ENCODE assay signal across 24 mouse cellular contexts in the genomic region with DNA sequence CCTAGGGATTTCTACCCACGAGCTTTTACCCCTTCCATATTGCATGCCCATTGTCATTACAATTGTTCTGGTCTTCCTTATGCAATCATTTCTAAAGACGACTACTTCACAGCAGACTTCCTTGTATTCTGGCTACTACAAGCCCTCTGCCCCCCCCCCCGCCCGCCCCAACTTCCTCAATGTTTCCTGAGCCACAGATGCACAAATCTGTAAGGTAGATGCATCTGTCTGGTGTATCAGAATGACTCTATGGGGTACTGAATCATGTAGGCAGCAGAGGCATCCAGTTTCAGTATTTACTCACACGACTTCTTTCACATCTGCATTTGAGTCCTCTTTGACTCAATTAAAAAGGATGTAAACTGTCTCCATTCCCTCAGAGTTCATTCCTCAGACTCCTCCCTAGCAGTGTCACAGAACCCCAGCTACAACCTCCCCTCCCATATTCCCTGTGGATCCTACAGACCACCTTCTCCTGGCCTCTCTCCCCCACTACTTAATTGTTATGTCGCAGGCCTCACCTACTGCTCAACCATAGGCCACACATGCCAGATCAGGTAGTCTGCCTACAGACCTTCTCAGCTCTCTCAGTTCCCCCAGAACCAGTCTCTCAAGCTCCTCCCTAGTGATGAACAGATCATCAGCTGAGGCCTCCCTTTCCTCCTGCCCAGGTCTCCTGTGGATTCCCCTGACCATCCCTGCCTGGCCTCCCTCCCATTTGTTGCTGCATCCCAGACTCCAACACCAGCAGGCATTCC. TPM values are rescaled to one million over a fixed set of nuclear protein-coding genes. Genes with fewer than 3 reads are reported as not detected.
DNase-seq lines count a peak whose midpoint lies in the region; ATAC-seq lines count a peak whose summit lies in the region.
"Had no signal": no experiment of that assay in that cellular context is flagged by ENCODE, and none has a peak within 500 bp of the region (broad histone marks: within the 10 kb centered on the region; RNA-seq: fewer than 3 reads in every experiment).

No protein-coding gene starts in this region.

- no peak for ATAC-seq in liver, embryonic 11.5 days (replicated peaks; ENCODE audit: low FRiP score)
- no peak for ATAC-seq in liver, embryonic 12.5 days
- peak; percentile 49 to 72; a peak in 3 of 4 replicates for ATAC-seq in hematopoietic stem cell, adult 5-6 weeks (replicated peaks in 1 of 2; ENCODE audit: insufficient read depth in 1 of 2, low FRiP score in 2 of 2, low TSS enrichment in 1 of 2, low read depth in 1 of 2, poor library complexity in 2 of 2, severe bottlenecking in 2 of 2)
- peak; percentile 66 for ATAC-seq in neutrophil, adult 5-6 weeks (ENCODE audit: extremely low read depth, insufficient number of reproducible peaks, low FRiP score, poor library complexity, severe bottlenecking)
- no peak for ATAC-seq in midbrain, embryonic 15.5 days (replicated peaks)
- ATAC-seq in intestine, embryonic 16.5 days = no peak
- ATAC-seq: forebrain, embryonic 14.5 days had no signal

- no peak overlapping the region for H3K4me3 ChIP-seq in liver, embryonic 11.5 days (ENCODE audit: low read depth, low read length)
- no peak overlapping the region for H3K4me3 ChIP-seq in liver, embryonic 12.5 days
- H3K4me3 ChIP-seq in midbrain, embryonic 15.5 days = no peak overlapping the region
- no peak overlapping the region for H3K4me3 ChIP-seq in intestine, embryonic 16.5 days (ENCODE audit: low read length)
- H3K4me3 ChIP-seq: embryonic facial prominence, embryonic 15.5 days; erythroblast, embryonic 14.5 days; forebrain, embryonic 10.5 days; gastrocnemius, adult 2 months; heart, embryonic 10.5 days; hindbrain, embryonic 10.5 days had no signal

- no peaks in the 10 kb centered on the region for H3K4me1 ChIP-seq in liver, embryonic 11.5 days (replicated peaks; ENCODE audit: control insufficient read depth, insufficient read depth, low read length)
- no peaks in the 10 kb centered on the region for H3K4me1 ChIP-seq in liver, embryonic 12.5 days
- no peaks in the 10 kb centered on the region for H3K4me1 ChIP-seq in midbrain, embryonic 15.5 days
- no peaks in the 10 kb centered on the region for H3K4me1 ChIP-seq in intestine, embryonic 16.5 days (ENCODE audit: control insufficient read depth, insufficient read depth, low read length)
- H3K4me1 ChIP-seq: embryonic facial prominence, embryonic 15.5 days; forebrain, embryonic 10.5 days; heart, embryonic 10.5 days; hindbrain, embryonic 10.5 days had no signal

- 61% methylated on average over 6 of the region's 6 CpGs for WGBS in liver, embryonic 11.5 days
- 40% methylated on average over 6 of the region's 6 CpGs for WGBS in liver, embryonic 12.5 days (ENCODE audit: insufficient replicate concordance)
- WGBS in midbrain, embryonic 15.5 days = 76% methylated on average over 6 of the region's 6 CpGs
- 75% methylated on average over 6 of the region's 6 CpGs for WGBS in intestine, embryonic 16.5 days

- no peak overlapping the region for H3K9ac ChIP-seq in liver, embryonic 11.5 days (ENCODE audit: low read depth, low read length)
- H3K9ac ChIP-seq in liver, embryonic 12.5 days = no peak overlapping the region
- no peak overlapping the region for H3K9ac ChIP-seq in midbrain, embryonic 15.5 days
- H3K9ac ChIP-seq in intestine, embryonic 16.5 days (ENCODE audit: low read depth, low read length) = no peak overlapping the region
- H3K9ac ChIP-seq: embryonic facial prominence, embryonic 15.5 days; hindbrain, embryonic 14.5 days had no signal

- no peak overlapping the region for H3K27ac ChIP-seq in liver, embryonic 11.5 days (ENCODE audit: low read depth, low read length)
- no peak overlapping the region for H3K27ac ChIP-seq in liver, embryonic 12.5 days
- no peak overlapping the region for H3K27ac ChIP-seq in midbrain, embryonic 15.5 days
- no peak overlapping the region for H3K27ac ChIP-seq in intestine, embryonic 16.5 days (ENCODE audit: low read length)
- H3K27ac ChIP-seq: embryonic facial prominence, embryonic 15.5 days; forebrain, embryonic 10.5 days; gastrocnemius, adult 2 months; heart, embryonic 10.5 days; hindbrain, embryonic 10.5 days; hindbrain, embryonic 14.5 days had no signal

- no peak overlapping the region for H3K4me2 ChIP-seq in liver, embryonic 11.5 days
- no peak overlapping the region for H3K4me2 ChIP-seq in liver, embryonic 12.5 days
- H3K4me2 ChIP-seq in midbrain, embryonic 15.5 days = no peak overlapping the region
- H3K4me2 ChIP-seq in intestine, embryonic 16.5 days (ENCODE audit: low read depth, low read length) = no peak overlapping the region
- H3K4me2 ChIP-seq: embryonic facial prominence, embryonic 15.5 days; hindbrain, embryonic 14.5 days had no signal

- no peaks in the 10 kb centered on the region for H3K9me3 ChIP-seq in liver, embryonic 11.5 days (ENCODE audit: control insufficient read depth, low read length)
- no peaks in the 10 kb centered on the region for H3K9me3 ChIP-seq in liver, embryonic 12.5 days (replicated peaks)
- H3K9me3 ChIP-seq in midbrain, embryonic 15.5 days = no peaks in the 10 kb centered on the region
- no peaks in the 10 kb centered on the region for H3K9me3 ChIP-seq in intestine, embryonic 16.5 days (ENCODE audit: control insufficient read depth, low read length)
- H3K9me3 ChIP-seq: embryonic facial prominence, embryonic 15.5 days; forebrain, embryonic 10.5 days; G1E; heart, embryonic 10.5 days; hindbrain, embryonic 10.5 days had no signal

- no peaks in the 10 kb centered on the region for H3K27me3 ChIP-seq in liver, embryonic 11.5 days (replicated peaks; ENCODE audit: control insufficient read depth, insufficient read depth, low read length)
- no peaks in the 10 kb centered on the region for H3K27me3 ChIP-seq in liver, embryonic 12.5 days (replicated peaks)
- H3K27me3 ChIP-seq in midbrain, embryonic 15.5 days (replicated peaks) = no peaks in the 10 kb centered on the region
- H3K27me3 ChIP-seq in intestine, embryonic 16.5 days (replicated peaks; ENCODE audit: control insufficient read depth, insufficient read depth, low read length) = no peaks in the 10 kb centered on the region
- H3K27me3 ChIP-seq: embryonic facial prominence, embryonic 15.5 days had no signal

- H3K36me3 ChIP-seq in liver, embryonic 11.5 days (ENCODE audit: control insufficient read depth, insufficient read depth, low read length) = no peaks in the 10 kb centered on the region
- H3K36me3 ChIP-seq in liver, embryonic 12.5 days = no peaks in the 10 kb centered on the region
- H3K36me3 ChIP-seq in midbrain, embryonic 15.5 days (replicated peaks) = no peaks in the 10 kb centered on the region
- no peaks in the 10 kb centered on the region for H3K36me3 ChIP-seq in intestine, embryonic 16.5 days (ENCODE audit: control insufficient read depth, insufficient read depth, low read length)
- H3K36me3 ChIP-seq: embryonic facial prominence, embryonic 15.5 days; forebrain, embryonic 10.5 days; G1E; heart, embryonic 10.5 days; hindbrain, embryonic 10.5 days had no signal

- DNase-seq in liver, embryonic 11.5 days (ENCODE audit: low spot score) = peak; percentile 20
- peak; percentile 21 for DNase-seq in NIH3T3 (ENCODE audit: low read depth)
- no peak for DNase-seq in kidney, postnatal 14 days
- DNase-seq: adrenal gland, postnatal 14 days; cerebellum, adult 18-20 months; cerebellum, adult 9-11 months; embryo, embryonic 11 days; gastrocnemius, adult 2 months; gastrocnemius, postnatal 25 days; heart, adult 18-20 months; heart, postnatal 10 days had no signal

RNA-seq across cellular contexts. Expression of gene Atp8b4, which starts 14.8 kb away (rescaled TPM):
- 2.2 TPM in 2 replicates for polyA plus RNA-seq in liver, embryonic 11.5 days (2014; fragmentation: Nextera tagmentation; extraction: Ambion mirVana)
- 2.2 and 2.5 TPM in 2 replicates for polyA plus RNA-seq in liver, embryonic 12.5 days (2016; fragmentation: Nextera tagmentation; extraction: Ambion mirVana)
- total RNA-seq in hematopoietic stem cell, adult 5-6 weeks (2017) = 31.5 and 55.8 TPM in 2 replicates
- 64.2 and 76.6 TPM in 2 replicates for total RNA-seq in neutrophil, adult 5-6 weeks (2017)
- polyA plus RNA-seq in midbrain, embryonic 15.5 days (2015; fragmentation: Nextera tagmentation; extraction: Ambion mirVana) = 0.10 and 0.25 TPM in 2 replicates
- polyA plus RNA-seq in intestine, embryonic 16.5 days (2015; fragmentation: Nextera tagmentation; extraction: Ambion mirVana) = 0.21 and 0.46 TPM in 2 replicates
- polyA plus RNA-seq: erythroblast, embryonic 14.5 days had no signal

RNA-seq across cellular contexts. Expression of gene Slc27a2, which starts 37.0 kb away (rescaled TPM):
- polyA plus RNA-seq in liver, embryonic 11.5 days (2014; fragmentation: Nextera tagmentation; extraction: Ambion mirVana) = 39.0 and 39.6 TPM in 2 replicates
- 53.1 and 56.3 TPM in 2 replicates for polyA plus RNA-seq in liver, embryonic 12.5 days (2016; fragmentation: Nextera tagmentation; extraction: Ambion mirVana)
- total RNA-seq in hematopoietic stem cell, adult 5-6 weeks (2017) = 3.4 and 5.8 TPM in 2 replicates
- total RNA-seq in neutrophil, adult 5-6 weeks (2017) = 1.4 and 2.8 TPM in 2 replicates
- 12.7 and 13.0 TPM in 2 replicates for polyA plus RNA-seq in midbrain, embryonic 15.5 days (2015; fragmentation: Nextera tagmentation; extraction: Ambion mirVana)
- 3.0 and 3.6 TPM in 2 replicates for polyA plus RNA-seq in intestine, embryonic 16.5 days (2015; fragmentation: Nextera tagmentation; extraction: Ambion mirVana)
- total RNA-seq: gastrocnemius, adult 2 months; gastrocnemius, postnatal 25 days had no signal
- polyA plus RNA-seq: erythroblast, embryonic 14.5 days; G1E had no signal

Comparison
In these comparisons a context has a peak if more than half of its experiments do, and no peak if none do; other contexts are left out.
1. ATAC-seq: peak in hematopoietic stem cell, adult 5-6 weeks (2 of 2) and neutrophil, adult 5-6 weeks (single experiment); none in liver, embryonic 11.5 days (single experiment), liver, embryonic 12.5 days (single experiment), midbrain, embryonic 15.5 days (single experiment) and intestine, embryonic 16.5 days (single experiment).